Mouse (Mus musculus): ENCODE results near the gene Gm19345.

DNA sequence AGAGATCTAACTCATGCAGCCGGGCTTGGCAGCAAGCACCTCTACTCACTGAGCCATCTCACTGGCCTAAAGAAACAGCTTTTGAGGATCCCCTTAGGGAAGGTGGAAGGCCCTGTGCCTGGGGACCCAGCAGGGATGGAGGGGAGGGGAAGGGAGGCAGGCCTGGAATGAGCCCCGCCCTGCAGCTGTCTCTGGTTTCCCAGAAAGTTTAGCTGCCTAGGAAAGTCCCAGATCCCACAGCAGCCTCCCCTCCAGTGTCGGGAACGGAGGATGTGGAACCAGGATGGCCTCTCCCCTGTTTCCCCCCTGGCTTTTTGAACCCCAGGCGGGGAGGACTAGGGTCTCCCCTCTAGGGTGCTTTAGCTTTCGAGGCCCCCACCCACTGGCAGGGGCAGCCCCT lies 25.0 kb upstream of the Gm19345 start:
- TF ChIP-seq CTCF (conservative IDR thresholded peaks at IDR 0.05; ENCODE audit: insufficient read depth, insufficient read length, low read depth, low read length) (no peak), POLR2A (IDR thresholded peaks at IDR 0.05; ENCODE audit: low read depth, low read length) (no peak)
